Mouse (Mus musculus): ENCODE results near the gene Npy4r.

The Npy4r gene

GRCm38 (mm10) chr14:34119046-34119723 lies 33.1 kb downstream of the Npy4r start:
- DNase-seq (ENCODE audit: low read depth): no peak

- DNase-seq (ENCODE audit: low read depth): no peak
These were observed 38.0 kb downstream of the Npy4r start for GRCm38 (mm10) chr14:34114311-34114710.

GRCm38 (mm10) chr14:34107594-34107993 lies 44.7 kb downstream of the Npy4r start:
- DNase-seq (ENCODE audit: low read depth): no peak

GRCm38 (mm10) chr14:34106389-34107062 lies 45.8 kb downstream of the Npy4r start:
- DNase-seq (ENCODE audit: low read depth): peak; percentile 51

GRCm38 (mm10) chr14:34104892-34105291 lies 47.4 kb downstream of the Npy4r start:
- peak; percentile 75 for DNase-seq (ENCODE audit: low read depth)

DNA sequence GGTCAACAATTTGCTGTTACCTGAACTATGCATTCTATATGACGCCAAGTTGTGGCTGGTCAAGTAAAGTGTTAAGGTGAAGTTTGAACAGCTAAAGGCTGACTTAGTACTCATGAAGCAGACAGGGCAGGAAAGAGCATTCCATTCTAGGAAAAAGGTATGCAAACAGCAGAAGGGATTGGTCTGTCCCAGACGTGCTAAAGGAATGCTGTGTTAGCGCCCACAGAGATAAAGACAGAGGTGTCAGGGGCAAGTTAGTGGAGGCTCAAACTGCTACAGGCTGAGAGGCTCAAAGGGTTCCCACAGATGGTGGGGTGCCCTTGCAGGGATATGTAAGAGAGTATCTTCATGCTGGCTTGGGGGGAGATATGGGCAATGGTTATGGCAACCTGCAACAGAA lies 48.4 kb downstream of the Npy4r start:
- DNase-seq (ENCODE audit: low read depth): no peak

DNA sequence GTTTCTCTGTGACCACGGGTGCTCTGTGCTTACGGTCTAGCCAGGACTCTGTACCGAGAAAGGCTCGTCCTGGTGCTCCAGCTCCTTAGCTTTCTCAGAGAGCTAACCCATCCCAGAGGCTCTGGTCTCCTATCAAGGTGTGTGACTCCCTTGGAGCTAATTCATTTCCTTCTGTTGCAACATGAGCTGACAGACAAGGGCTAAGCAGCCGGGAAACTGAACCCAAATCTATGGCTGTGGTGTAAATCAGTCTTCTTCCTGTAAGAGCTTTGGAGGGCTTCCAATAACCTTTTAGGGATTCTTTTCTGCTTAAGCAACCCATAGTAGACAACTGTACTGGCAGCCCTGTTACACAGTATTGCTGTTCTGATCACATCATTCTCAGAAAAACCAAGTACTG lies 49.7 kb downstream of the Npy4r start, which contains the start of gene A630023A22Rik:
Gene A630023A22Rik (minus strand): TSS at position 154 of the 400 bp plus-strand sequence.
- peak; percentile 52 for DNase-seq (ENCODE audit: low read depth)

DNA sequence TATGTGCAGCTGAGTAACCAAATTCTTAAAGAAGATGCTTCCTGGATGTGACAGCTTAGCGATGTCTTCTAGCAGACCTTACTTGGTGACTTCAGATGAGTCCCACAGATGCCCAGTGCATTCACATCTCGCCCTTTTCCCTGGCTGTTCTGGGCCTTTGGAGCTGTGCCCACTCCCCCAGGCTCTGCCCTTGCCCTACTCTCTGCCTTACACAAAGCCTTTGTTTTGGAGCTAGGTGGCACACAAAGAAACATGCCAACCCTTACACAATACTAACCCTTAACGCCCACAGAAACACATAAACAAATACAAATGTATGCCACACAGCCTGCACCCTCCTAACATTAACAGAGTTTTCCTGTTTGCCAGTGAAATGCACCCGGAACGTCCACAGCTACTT lies 56.1 kb downstream of the Npy4r start:
- DNase-seq (ENCODE audit: low read depth): no peak
